Mouse (Mus musculus) neural tube, embryonic 14.5 days (tissue): ENCODE data around the gene Upk1b. TPM values are rescaled to one million over a fixed set of nuclear protein-coding genes. Genes with fewer than 3 reads are reported as not detected.

Experiments used
- ATAC-seq: fragments of 200-750 bp; cut with Nextera tagmentation; 2 replicates; pipeline ENCODE4 v1.8.0; 2017; ENCODE audit warnings: low read depth, mild to moderate bottlenecking, moderate TSS enrichment, moderate library complexity
- H3K27ac ChIP-seq: fragments of 300-500 bp; sonication (generic); 2 replicates; pipeline ENCODE4 v1.5.1; 2014; ENCODE audit warnings: low read depth, mild to moderate bottlenecking, control low read depth, low read length, moderate library complexity, mixed read lengths
- H3K27me3 ChIP-seq: fragments of 300-500 bp; sonication (generic); 2 replicates; pipeline ENCODE4 v1.6.1; 2014; ENCODE audit warnings: low read length; ENCODE audit not compliant: control insufficient read depth, insufficient read depth
- H3K36me3 ChIP-seq: fragments of 300-500 bp; sonication (generic); 2 replicates; pipeline ENCODE4 v1.6.1; 2014; ENCODE audit warnings: low read length, mixed read lengths; ENCODE audit not compliant: control insufficient read depth, insufficient read depth
- H3K4me1 ChIP-seq: fragments of 300-500 bp; sonication (generic); 2 replicates; pipeline ENCODE4 v1.6.1; 2014; ENCODE audit warnings: low read length; ENCODE audit not compliant: control insufficient read depth, insufficient read depth
- H3K4me2 ChIP-seq: fragments of 300-500 bp; sonication (generic); 2 replicates; pipeline ENCODE4 v1.6.1; 2014; ENCODE audit warnings: mild to moderate bottlenecking, low read depth, low read length, control low read depth
- H3K4me3 ChIP-seq: fragments of 300-500 bp; sonication (generic); 2 replicates; pipeline ENCODE4 v1.5.1; 2014; ENCODE audit warnings: low read depth, low read length, control low read depth, mixed read lengths
- H3K9ac ChIP-seq: fragments of 300-500 bp; sonication (generic); replicated peaks from 2 replicates; pipeline ENCODE4 v1.6.1; 2014; ENCODE audit warnings: low read depth, mild to moderate bottlenecking, control low read depth, low read length, mixed read lengths
- H3K9me3 ChIP-seq: fragments of 300-500 bp; sonication (generic); 2 replicates; pipeline ENCODE4 v1.6.1; 2016; ENCODE audit warnings: low read length; ENCODE audit not compliant: control insufficient read depth
- WGBS: fragments of 180-500 bp; shearing (Covaris S2); extraction: QIAGEN DNeasy Blood & Tissue Kit; methylation state at CpG from one replicate; pipeline ENCODE4 v1.1.7; 2014; 5-methylcytosine and 5-hydroxymethylcytosine counted together
- polyA plus RNA-seq: library from polyadenylated mRNA; unstranded; fragments of >200 nt; fragmentation: Nextera tagmentation; extraction: Ambion mirVana; gene quantifications from 2 replicates; pipeline ENCODE4 v1.2.1, GENCODE M21; 2014

Upk1b gene
- polyA plus RNA-seq, 1 experiment from 2014 or later, result not detected

DNA sequence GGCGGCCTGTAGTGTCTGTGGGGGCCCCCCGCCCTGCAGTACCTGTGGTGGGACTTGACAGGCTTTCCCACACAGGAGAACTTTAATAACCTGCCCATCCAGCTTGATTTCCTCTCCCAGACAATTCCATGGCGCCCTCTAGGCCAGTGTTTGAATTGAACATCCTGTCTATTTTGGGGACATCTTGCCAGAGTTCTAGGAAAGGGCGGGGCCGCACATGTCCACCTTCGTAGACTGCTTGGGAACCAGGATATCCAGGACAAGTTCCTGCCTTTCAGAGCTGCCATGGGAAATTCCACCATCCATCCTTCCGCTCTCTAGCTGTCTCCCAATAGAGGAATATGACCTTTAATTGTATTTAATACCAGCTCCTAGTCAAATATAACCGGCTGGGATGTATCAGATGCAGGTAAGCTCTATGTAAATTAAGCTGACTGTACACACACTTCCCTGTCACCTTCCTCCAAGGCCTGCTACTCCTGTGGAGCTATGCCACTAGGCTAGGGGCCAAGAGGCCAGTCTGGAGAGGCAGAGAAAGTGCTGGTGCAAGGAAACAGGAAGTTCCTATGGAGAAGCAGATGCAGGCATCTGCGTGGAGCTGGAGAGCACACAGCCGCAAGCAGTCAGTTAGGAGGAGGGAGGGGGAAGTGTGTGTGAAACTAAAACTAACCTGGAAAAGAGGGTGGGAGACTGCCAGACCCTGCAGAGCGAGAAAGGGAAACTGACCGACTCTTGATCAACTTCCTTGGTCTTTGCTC lies 41.8 kb downstream of the Upk1b start:
- ATAC-seq, result no peak
- Histone ChIP-seq H3K4me2 (no peak overlapping the region), H3K9me3 (no peaks in the 10 kb centered on the region), H3K27me3 (no peaks in the 10 kb centered on the region), H3K36me3 (0 out of 2 replicates have a peak, but pooled peaks cover 4% of the 10 kb centered on the region), H3K4me3 (no peak overlapping the region), H3K27ac (no peak overlapping the region), H3K4me1 (no peaks in the 10 kb centered on the region), H3K9ac (no peak overlapping the region)
- WGBS, result 85% methylated on average over 12 of the region's 12 CpGs

DNA sequence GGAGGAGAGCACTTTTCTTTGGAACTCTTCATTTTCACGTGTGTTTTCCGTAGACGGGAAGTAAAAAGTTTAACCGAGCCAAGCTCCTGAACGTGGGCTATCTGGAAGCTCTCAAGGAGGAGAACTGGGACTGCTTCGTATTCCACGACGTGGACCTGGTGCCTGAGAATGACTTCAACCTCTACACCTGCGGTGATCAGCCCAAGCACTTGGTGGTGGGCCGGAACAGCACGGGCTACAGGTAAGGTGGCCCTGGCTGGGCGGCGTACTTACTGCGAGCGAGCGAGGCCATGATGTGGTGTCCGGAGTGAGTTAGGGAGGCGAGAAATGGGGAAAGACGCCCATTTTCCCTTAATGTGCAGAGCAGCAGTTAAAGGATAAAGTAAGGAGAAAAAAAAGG lies 42.5 kb downstream of the Upk1b start:
- 96% methylated on average over 19 of the region's 19 CpGs for WGBS
- H3K4me1 ChIP-seq, result no peaks in the 10 kb centered on the region
- H3K9me3 ChIP-seq, result no peaks in the 10 kb centered on the region
- no peak for ATAC-seq
- H3K4me3 ChIP-seq, result no peak overlapping the region
- no peak overlapping the region for H3K9ac ChIP-seq
- 0 out of 2 replicates have a peak, but pooled peaks cover 4% of the 10 kb centered on the region for H3K36me3 ChIP-seq
- H3K27ac ChIP-seq, result no peak overlapping the region
- no peaks in the 10 kb centered on the region for H3K27me3 ChIP-seq
- H3K4me2 ChIP-seq, result no peak overlapping the region

DNA sequence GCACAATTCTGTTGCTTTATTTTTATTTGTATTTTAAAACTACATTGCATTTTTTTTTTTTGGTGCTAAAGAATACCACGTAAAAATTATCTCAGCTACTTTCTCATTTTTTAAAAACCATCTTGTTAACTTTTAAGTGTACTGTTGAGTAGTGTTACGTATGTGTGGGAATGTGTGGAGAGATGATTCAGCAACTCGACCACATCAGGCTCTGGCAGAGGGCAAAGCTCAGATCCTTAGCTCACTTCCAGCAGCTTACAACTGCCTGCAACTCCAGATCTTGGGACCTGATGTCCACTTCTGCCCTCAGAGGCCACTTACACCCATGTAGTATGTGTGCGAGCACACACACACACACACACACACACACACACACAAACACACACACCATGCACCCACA lies 43.6 kb downstream of the Upk1b start:
- Histone ChIP-seq H3K4me2 (no peak overlapping the region), H3K9me3 (no peaks in the 10 kb centered on the region), H3K4me1 (no peaks in the 10 kb centered on the region), H3K27me3 (no peaks in the 10 kb centered on the region), H3K27ac (no peak overlapping the region), H3K9ac (no peak overlapping the region), H3K4me3 (no peak overlapping the region), H3K36me3 (0 out of 2 replicates have a peak, but pooled peaks cover 4% of the 10 kb centered on the region)
- ATAC-seq, result no peak
- 85% methylated on average over 4 of the region's 4 CpGs for WGBS

DNA sequence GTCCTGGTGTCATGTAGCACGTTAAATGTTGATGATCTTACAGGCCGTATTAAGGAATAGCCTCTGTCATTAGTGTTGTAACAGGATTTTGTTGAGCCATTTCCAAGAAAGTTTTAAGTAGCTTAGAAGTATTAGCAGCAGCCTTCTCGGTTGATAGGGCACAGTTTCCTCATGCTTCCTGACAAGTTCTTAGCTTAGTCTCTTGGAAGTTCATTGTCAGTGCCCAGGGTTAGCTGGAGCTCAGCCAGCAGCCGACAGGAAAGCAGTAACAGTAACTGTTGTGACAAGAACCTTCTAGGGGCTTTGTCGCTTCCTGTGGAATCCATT lies 44.0 kb downstream of the Upk1b start:
- 65% methylated on average over 5 of the region's 5 CpGs for WGBS
- Histone ChIP-seq H3K4me2 (no peak overlapping the region), H3K9me3 (no peaks in the 10 kb centered on the region), H3K36me3 (0 out of 2 replicates have a peak, but pooled peaks cover 4% of the 10 kb centered on the region), H3K4me3 (no peak overlapping the region), H3K27me3 (no peaks in the 10 kb centered on the region), H3K4me1 (no peaks in the 10 kb centered on the region), H3K9ac (no peak overlapping the region), H3K27ac (no peak overlapping the region)
- ATAC-seq, result no peak

DNA sequence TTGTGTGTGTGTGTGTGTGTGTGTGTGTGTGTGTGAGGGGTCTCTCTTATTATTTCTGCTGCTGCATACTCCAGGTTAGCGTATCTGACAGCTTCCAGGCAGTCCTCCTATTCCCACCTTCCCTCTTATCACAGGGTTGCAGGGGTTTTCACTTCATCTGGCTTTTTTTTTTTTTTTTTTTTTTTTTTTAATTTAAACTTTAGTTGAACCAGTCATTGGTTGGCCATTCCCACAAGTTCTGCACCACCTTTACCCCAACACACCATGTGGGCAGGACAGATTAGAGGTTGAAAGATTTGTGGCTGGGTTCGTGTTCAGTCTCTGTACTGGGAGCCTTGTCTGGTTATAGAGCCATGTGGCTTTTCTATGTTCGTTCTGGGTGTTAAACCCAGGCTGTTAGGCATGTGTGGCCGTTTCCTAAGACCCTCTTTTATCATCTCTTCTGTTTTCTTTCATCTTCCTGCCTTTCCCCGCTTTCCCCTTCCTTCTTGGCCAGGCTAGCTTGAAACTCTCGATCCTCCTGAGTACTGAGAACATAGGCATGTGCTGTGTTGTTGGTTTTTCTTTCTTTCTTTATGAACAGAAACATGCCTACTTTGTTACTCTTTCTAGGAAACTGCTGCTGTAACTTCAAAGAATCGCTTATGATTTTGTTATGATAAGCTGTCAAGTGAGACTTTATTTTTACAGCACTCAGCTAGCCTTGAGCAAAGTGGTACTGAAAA lies 44.5 kb downstream of the Upk1b start:
- H3K4me1 ChIP-seq, result no peaks in the 10 kb centered on the region
- 79% methylated on average over 7 of the region's 7 CpGs for WGBS
- H3K9me3 ChIP-seq, result no peaks in the 10 kb centered on the region
- H3K4me3 ChIP-seq, result no peak overlapping the region
- H3K4me2 ChIP-seq, result no peak overlapping the region
- ATAC-seq, result no peak
- H3K27ac ChIP-seq, result no peak overlapping the region
- H3K36me3 ChIP-seq, result no peaks in the 10 kb centered on the region
- H3K27me3 ChIP-seq, result no peaks in the 10 kb centered on the region
- no peak overlapping the region for H3K9ac ChIP-seq

DNA sequence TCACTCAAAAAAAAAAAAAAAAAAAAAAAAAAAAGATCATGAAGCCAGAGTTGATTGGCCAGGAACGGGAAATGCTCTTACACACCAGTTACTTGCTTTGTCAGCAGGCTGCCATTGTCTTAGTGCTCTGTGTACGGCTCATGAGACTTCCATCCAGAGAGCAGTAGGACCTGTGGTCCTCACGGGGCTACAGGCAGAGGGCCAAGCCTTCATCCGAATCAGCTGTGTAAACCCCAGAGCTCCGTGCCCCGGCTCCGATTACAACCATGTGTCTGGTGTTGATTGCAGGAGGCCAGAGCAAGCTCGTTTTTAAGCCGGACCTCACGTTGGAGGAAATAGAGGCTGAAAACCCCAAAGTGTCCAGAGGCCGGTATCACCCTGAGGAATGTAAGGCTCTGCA lies 46.5 kb downstream of the Upk1b start:
- no peaks in the 10 kb centered on the region for H3K27me3 ChIP-seq
- 71% methylated on average over 11 of the region's 11 CpGs for WGBS

DNA sequence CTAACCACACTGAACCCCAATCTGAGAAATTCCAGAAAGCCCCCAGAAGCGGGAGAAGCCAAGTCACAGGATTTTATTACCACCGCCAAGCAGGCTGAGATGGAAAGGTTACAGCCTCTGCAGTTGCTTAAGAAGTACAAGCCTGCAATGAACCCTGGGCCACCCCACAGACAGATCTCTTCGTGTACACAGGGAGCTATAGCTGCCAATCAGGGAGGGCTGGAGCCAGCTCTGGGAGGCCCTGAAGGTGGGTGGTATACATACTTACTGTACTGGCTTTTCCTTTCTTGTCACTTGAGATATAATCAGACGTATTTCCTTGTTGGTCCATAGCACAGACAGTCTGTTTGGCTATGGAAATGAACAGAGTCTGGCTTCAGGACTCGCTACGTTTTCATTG lies 49.3 kb downstream of the Upk1b start:
- 78% methylated on average over 6 of the region's 6 CpGs for WGBS
- ATAC-seq, result no peak

More for the DNA sequence above, 46.5 kb downstream of the Upk1b start:
- no peak for ATAC-seq
- Histone ChIP-seq H3K36me3 (no peaks in the 10 kb centered on the region), H3K4me3 (no peak overlapping the region), H3K27ac (no peak overlapping the region), H3K4me1 (no peaks in the 10 kb centered on the region), H3K9me3 (no peaks in the 10 kb centered on the region), H3K9ac (no peak overlapping the region), H3K4me2 (no peak overlapping the region)

DNA sequence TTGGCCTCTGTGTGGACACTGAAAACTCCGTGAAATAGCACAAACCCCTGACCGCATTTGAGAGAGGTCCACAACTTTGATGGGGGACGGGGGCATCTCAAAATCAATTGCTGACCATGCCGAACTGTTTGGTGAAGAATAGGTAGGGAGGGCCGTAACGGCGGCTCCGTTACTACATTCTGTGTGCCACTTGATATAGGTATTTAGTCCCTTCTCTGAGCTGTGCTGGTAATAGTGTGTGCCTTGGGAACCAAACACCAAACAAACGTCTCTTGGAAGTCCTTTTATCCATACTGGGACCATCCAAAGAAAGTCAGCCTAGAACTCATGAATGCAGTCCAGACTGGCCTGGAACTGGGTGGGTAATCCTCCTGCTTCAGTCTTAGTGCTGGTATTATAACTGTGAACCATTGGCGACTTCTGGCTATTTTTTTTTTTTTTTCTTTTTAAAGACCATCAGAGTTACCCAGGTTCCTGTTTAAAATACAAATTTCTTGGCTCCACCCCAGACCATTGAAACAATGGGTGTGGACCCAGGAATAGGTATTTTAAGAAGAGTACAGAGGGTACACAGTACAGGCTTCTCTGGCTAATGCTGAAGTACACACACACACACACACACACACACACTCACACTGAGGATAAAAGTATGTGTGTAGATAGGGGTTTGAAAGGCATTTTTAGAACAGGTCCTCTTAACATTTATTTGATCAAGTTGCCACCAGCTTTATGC lies 56.0 kb downstream of the Upk1b start:
- 93% methylated on average over 10 of the region's 10 CpGs for WGBS
- H3K27me3 ChIP-seq, result no peaks in the 10 kb centered on the region
- no peaks in the 10 kb centered on the region for H3K36me3 ChIP-seq
- H3K9ac ChIP-seq, result no peak overlapping the region
- no peak overlapping the region for H3K27ac ChIP-seq
- H3K4me2 ChIP-seq, result no peak overlapping the region
- peaks cover 6% of the 10 kb centered on the region; the same call in 1 of the 2 replicates for H3K4me1 ChIP-seq
- H3K4me3 ChIP-seq, result no peak overlapping the region
- H3K9me3 ChIP-seq, result no peaks in the 10 kb centered on the region
- ATAC-seq, result no peak

More for the DNA sequence above, 49.3 kb downstream of the Upk1b start:
- no peak overlapping the region for H3K4me3 ChIP-seq
- no peaks in the 10 kb centered on the region for H3K9me3 ChIP-seq
- no peak overlapping the region for H3K4me2 ChIP-seq
- no peak overlapping the region for H3K27ac ChIP-seq
- no peaks in the 10 kb centered on the region for H3K4me1 ChIP-seq
- no peaks in the 10 kb centered on the region for H3K27me3 ChIP-seq
- H3K36me3 ChIP-seq, result no peaks in the 10 kb centered on the region
- H3K9ac ChIP-seq, result no peak overlapping the region
